Mouse (Mus musculus) heart, postnatal 0 days (tissue): ENCODE data around the gene Eva1a.

Source experiments
- CTCF ChIP-seq: IDR thresholded peaks from 2 replicates; pipeline ENCODE4 v1.5.1; 2016; ENCODE audit warnings: antibody characterized with exemption, control low read depth, low read depth
- EP300 ChIP-seq: IDR thresholded peaks from 2 replicates; pipeline ENCODE4 v1.6.1; 2016; ENCODE audit warnings: antibody characterized with exemption, low read depth

GRCm38 (mm10) chr6:82098456-82098855 lies 57.6 kb downstream of the Eva1a start:
- TF ChIP-seq CTCF (no peak), EP300 (no peak)
